Mouse (Mus musculus) monocyte, adult 5-6 weeks (primary cell): ENCODE data around the gene Slco1b2. TPM values are rescaled to one million over a fixed set of nuclear protein-coding genes. Genes with fewer than 3 reads are reported as not detected.
"Not testable (repeated sequence)": the region's sequence is repeated elsewhere in the genome, so short reads cannot be mapped to it uniquely, and the experiment has no call there.

ENCODE experiments used
- ATAC-seq: fragments of 153-309, 156-312 bp; replicated peaks from 2 replicates; pipeline ENCODE4 v1.8.0; 2017; ENCODE audit warnings: mild to moderate bottlenecking; ENCODE audit not compliant: low TSS enrichment, insufficient number of reproducible peaks, severe bottlenecking, poor library complexity, low FRiP score
- total RNA-seq: library from RNA; stranded (forward); fragments of 200-1000, 200-491, 200-594 nt; gene quantifications from 3 replicates; pipeline ENCODE4 v1.2.3, GENCODE M21; 2017

Gene Slco1b2
- not detected in 3 replicates for total RNA-seq

- no peak for ATAC-seq
Observed at GRCm38 (mm10) chr6:141629291-141629690, at the start of gene Slco1b2. Slco1b2 (plus strand) TSS chr6:141629518.

- no peak for ATAC-seq
Observed at GRCm38 (mm10) chr6:141584791-141585403, 44.4 kb upstream of the Slco1b2 start.

- ATAC-seq, result no peak
Observed at GRCm38 (mm10) chr6:141590002-141590401, 39.3 kb upstream of the Slco1b2 start.

- not testable (repeated sequence) for ATAC-seq
Observed at GRCm38 (mm10) chr6:141590598-141591200, 38.6 kb upstream of the Slco1b2 start.

- no peak for ATAC-seq
Observed at GRCm38 (mm10) chr6:141596081-141596480, 33.2 kb upstream of the Slco1b2 start.

GRCm38 (mm10) chr6:141597037-141597436, 32.3 kb upstream of the Slco1b2 start:
- ATAC-seq, result no peak

- no peak for ATAC-seq
Observed at GRCm38 (mm10) chr6:141600940-141601339, 28.4 kb upstream of the Slco1b2 start.

GRCm38 (mm10) chr6:141610702-141611260, 18.5 kb upstream of the Slco1b2 start:
- no peak for ATAC-seq

- ATAC-seq, result no peak
Observed at GRCm38 (mm10) chr6:141614017-141614416, 15.3 kb upstream of the Slco1b2 start.

- ATAC-seq, result no peak
Observed at GRCm38 (mm10) chr6:141615348-141615747, 14.0 kb upstream of the Slco1b2 start.

GRCm38 (mm10) chr6:141632935-141633334, 3.6 kb downstream of the Slco1b2 start:
- ATAC-seq, result no peak

- no peak for ATAC-seq
Observed at GRCm38 (mm10) chr6:141635250-141635649, 5.9 kb downstream of the Slco1b2 start.

GRCm38 (mm10) chr6:141640639-141641038, 11.3 kb downstream of the Slco1b2 start:
- ATAC-seq, result no peak

- ATAC-seq, result no peak
Observed at GRCm38 (mm10) chr6:141687008-141687407, 57.7 kb downstream of the Slco1b2 start.

- no peak for ATAC-seq
Observed at GRCm38 (mm10) chr6:141691246-141691645, 61.9 kb downstream of the Slco1b2 start.

Other genes starting within 250 kb of the Slco1b2 start
- gene Slco1c1, start 105.2 kb upstream of the Slco1b2 start, total RNA-seq, result not detected in 3 replicates
- not detected in 3 replicates for gene Gm5724, start 144.3 kb downstream of the Slco1b2 start, total RNA-seq
- not detected in 3 replicates for gene Slco1a4, start 226.7 kb downstream of the Slco1b2 start, total RNA-seq